Mouse (Mus musculus) erythroblast, embryonic 14.5 days (primary cell): ENCODE results near the gene Gm5460. TPM values are rescaled to one million over a fixed set of nuclear protein-coding genes. Genes with fewer than 3 reads are reported as not detected.

Experiments
- H3K27me3 ChIP-seq: 2 replicates; pipeline ENCODE4 v1.6.1; 2012; ENCODE audit warnings: inconsistent platforms; ENCODE audit not compliant: control insufficient read depth
- H3K36me3 ChIP-seq: 2 replicates; pipeline ENCODE4 v1.6.1; 2012; ENCODE audit warnings: mild to moderate bottlenecking, inconsistent platforms; ENCODE audit not compliant: control insufficient read depth
- H3K4me1 ChIP-seq: 2 replicates; pipeline ENCODE4 v1.6.1; 2012; ENCODE audit warnings: inconsistent platforms; ENCODE audit not compliant: control insufficient read depth
- H3K4me3 ChIP-seq: replicated peaks from 2 replicates; pipeline ENCODE3; 2012; ENCODE audit warnings: moderate library complexity, mild to moderate bottlenecking, inconsistent platforms
- H3K9me3 ChIP-seq: 2 replicates; pipeline ENCODE4 v1.6.1; 2012; ENCODE audit warnings: low read length, inconsistent platforms, mixed read lengths; ENCODE audit not compliant: control insufficient read depth
- GATA1 ChIP-seq: IDR thresholded peaks from 2 replicates; pipeline ENCODE4 v1.6.1; 2012; ENCODE audit warnings: low read length, inconsistent platforms, mixed read lengths
- TAL1 ChIP-seq: IDR thresholded peaks from 3 replicates; pipeline ENCODE4 v1.6.1; 2012; ENCODE audit warnings: low read length, inconsistent platforms, mixed read lengths
- polyA plus RNA-seq: library from polyadenylated mRNA; stranded (reverse); fragments of >175 nt; gene quantifications from 2 replicates; pipeline ENCODE4 v1.2.3, GENCODE M21; 2012

Gm5460 gene
- polyA plus RNA-seq, 1 experiment, result not detected

DNA sequence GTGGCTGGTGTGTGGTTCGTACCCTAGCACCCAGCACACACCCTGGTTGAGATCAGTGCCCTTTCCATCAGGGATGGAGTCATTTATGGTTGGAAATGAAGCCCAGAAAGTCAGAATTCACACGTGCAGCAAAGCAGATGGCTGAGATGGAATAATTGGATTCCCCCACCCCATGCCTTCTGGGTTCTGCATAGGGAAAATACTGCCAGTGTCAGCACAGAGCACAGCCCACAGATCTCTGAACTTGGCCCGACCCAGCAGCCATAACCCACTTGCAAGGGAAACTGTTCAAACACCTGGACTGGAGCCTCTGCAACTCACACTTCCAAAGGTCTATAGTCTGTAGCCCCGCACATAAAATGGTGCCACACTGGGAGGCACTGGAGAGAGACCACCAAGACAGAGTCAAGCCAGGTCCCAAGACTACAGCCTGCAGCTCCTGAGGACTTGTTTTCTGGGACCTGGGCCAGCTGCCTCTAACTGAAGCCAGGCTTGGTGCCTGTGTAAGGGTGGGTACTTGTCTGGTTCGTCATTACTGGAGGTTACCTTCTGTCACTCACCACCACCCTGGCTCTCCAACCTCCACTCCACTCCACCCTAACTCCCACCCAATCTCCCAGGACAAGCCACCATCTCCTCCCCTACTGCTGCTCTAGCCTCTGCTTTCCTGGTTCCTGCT is 33.7 kb downstream of the Gm5460 start:
- no peaks in the 10 kb centered on the region for H3K9me3 ChIP-seq
- no peaks in the 10 kb centered on the region for H3K36me3 ChIP-seq
- H3K4me3 ChIP-seq, result no peak overlapping the region
- TF ChIP-seq TAL1, result no peak
- no peak for TF ChIP-seq GATA1
- no peaks in the 10 kb centered on the region for H3K4me1 ChIP-seq
- no peaks in the 10 kb centered on the region for H3K27me3 ChIP-seq

DNA sequence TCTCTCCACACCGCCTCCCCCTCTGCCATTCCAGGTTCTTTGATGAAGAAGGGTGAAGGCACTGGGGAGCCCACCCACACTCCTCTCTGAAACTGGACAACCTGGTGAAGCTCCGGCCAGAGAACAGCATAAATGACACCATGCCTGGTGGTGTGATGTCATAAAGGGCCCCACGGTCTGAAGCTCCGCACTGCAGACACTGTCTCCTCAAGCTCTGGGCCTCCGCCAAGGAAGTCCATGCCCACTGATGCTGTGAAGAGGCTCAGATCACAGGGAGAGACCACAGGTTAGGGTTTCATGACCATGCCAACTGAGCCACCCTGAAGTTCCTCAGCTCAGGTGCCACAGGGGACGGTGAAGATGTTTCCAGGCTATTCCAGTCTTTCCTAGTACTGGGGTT is 36.0 kb downstream of the Gm5460 start, which contains the start of gene Antxrl:
Gene Antxrl, plus strand, starts transcription at position 192 of the 400 bp plus-strand sequence.
- Histone ChIP-seq H3K36me3 (no peaks in the 10 kb centered on the region), H3K9me3 (no peaks in the 10 kb centered on the region), H3K4me1 (no peaks in the 10 kb centered on the region), H3K4me3 (no peak within 1 kb of the TSS), H3K27me3 (no peaks in the 10 kb centered on the region)
- no peak for TF ChIP-seq GATA1
- TF ChIP-seq TAL1, result no peak

DNA sequence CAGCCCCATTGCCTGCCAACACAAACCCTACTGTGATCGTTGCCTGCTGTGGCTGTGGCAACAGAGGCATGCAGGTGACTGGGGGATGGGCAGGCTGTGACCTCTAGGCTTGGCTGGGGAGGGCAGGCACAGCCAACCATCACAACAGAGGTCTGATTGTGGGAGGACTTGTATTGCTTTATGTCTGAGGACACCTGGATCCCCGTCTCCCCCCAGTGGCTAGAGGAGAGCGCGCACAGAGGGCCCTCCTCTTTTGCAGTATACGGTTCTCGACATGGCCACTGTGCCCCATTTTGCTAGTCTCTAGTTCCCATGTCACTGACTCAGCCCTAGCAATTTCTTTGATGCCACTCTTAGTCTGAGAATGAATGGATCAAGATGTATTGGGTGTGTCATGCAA is 55.1 kb downstream of the Gm5460 start:
- TF ChIP-seq TAL1 (no peak), GATA1 (no peak)
- Histone ChIP-seq H3K4me3 (no peak overlapping the region), H3K36me3 (no peaks in the 10 kb centered on the region), H3K27me3 (no peaks in the 10 kb centered on the region), H3K4me1 (no peaks in the 10 kb centered on the region), H3K9me3 (no peaks in the 10 kb centered on the region)

GRCm38 (mm10) chr14:34075346-34075745 is 58.8 kb downstream of the Gm5460 start:
- Histone ChIP-seq H3K27me3 (no peaks in the 10 kb centered on the region), H3K36me3 (no peaks in the 10 kb centered on the region), H3K4me1 (no peaks in the 10 kb centered on the region), H3K4me3 (no peak overlapping the region), H3K9me3 (no peaks in the 10 kb centered on the region)
- no peak for TF ChIP-seq GATA1
- no peak for TF ChIP-seq TAL1

DNA sequence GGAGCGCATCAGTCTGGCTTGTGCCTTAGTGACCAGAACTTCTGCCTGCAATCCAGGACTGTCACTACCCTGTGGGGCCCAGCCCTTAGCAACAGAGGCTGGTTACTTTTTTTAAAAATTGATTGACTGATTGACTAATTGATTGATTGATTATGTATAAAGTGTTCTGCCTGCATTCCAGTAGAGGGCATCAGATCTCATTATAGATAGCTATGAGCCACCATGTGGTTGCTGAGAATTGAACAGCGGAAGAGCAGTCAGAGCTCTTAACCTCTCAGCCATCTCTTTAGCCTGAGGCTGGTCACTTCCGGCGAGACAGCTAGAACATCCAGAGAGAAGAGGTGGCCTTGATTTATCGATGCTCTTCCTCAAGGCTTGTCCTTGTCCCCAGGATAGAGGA is 60.7 kb downstream of the Gm5460 start:
- no peaks in the 10 kb centered on the region for H3K27me3 ChIP-seq
- TF ChIP-seq GATA1 (no peak), TAL1 (no peak)

DNA sequence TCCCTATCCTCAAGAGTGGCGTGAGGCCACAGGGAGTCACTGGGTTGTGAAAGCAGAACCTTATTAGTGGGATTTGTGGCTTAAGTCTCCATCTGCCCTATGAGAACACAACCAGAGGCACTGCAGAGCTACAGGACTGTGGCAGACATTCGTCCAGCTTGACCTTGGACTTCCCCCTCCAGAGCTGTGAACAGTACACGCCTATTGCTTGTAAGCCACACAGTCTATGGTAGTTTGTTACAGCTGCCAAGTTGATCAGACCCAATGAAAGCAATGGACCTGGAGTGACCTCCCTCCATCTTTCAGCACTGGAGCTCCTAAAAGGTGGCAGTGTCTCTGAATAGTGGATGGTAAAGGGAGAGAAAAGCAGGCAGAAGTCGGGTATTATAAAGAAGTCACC is 61.7 kb downstream of the Gm5460 start:
- Histone ChIP-seq H3K36me3 (no peaks in the 10 kb centered on the region), H3K4me3 (no peak overlapping the region), H3K4me1 (no peaks in the 10 kb centered on the region), H3K9me3 (no peaks in the 10 kb centered on the region), H3K27me3 (no peaks in the 10 kb centered on the region)
- TF ChIP-seq GATA1, result no peak

More for the DNA sequence above, 60.7 kb downstream of the Gm5460 start:
- Histone ChIP-seq H3K4me1 (no peaks in the 10 kb centered on the region), H3K9me3 (no peaks in the 10 kb centered on the region), H3K36me3 (no peaks in the 10 kb centered on the region), H3K4me3 (no peak overlapping the region)

DNA sequence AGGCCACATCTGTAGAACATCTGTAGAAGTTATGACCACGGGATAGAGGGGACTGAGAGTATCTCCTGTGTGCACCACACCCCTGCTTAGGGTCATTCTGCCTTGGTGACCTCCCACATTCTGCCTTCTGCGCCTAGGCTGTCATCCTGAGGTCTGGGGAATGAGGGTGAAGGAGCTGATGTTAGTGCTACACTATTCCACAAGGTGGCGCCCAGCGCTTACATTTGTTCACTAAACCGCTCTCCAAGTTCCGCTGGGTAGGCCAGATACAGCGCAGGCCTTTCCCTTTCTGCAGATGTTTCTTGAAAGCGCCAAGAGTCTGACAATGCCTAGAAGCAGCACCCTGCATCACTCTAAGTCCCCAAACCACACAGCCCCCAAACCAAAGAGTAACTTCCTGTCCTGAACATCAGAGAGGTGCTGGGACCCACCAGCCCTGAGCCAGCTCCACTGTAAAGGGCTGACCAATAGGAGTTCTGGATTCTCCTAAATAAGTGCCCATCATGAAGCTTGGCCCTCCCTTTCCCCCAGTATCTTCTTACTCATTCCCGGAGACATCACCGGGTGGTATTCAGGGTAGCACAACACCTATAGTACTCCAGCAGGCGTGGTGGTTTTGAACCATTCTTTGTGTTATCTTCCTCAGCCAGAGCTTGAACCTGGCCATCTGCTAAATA is 63.9 kb downstream of the Gm5460 start:
- Histone ChIP-seq H3K4me3 (no peak overlapping the region), H3K36me3 (no peaks in the 10 kb centered on the region), H3K4me1 (no peaks in the 10 kb centered on the region), H3K27me3 (no peaks in the 10 kb centered on the region), H3K9me3 (no peaks in the 10 kb centered on the region)
- TF ChIP-seq GATA1, result no peak
- TF ChIP-seq TAL1, result no peak

DNA sequence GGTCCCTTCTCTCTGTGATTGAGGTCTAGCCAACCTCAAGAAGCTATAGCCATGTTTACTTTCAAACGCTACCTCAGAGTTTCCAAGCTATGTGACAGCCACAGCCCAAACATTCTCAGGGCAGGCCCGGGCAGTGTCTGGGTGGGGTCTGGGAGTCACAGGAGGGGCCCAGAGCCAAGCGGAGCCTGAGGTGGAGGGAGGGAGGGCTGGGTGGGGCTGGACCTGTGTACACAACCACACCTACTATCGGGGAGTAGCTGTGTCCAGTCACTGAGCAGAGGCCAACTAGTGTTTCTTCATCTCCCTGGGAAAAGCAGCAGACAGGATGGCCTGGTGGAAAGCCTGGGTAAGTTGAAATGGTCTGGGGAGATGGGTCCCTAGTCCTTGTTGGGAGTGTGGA is 69.2 kb downstream of the Gm5460 start, which contains the start of gene Anxa8:
Gene Anxa8, plus strand, starts transcription at position 251 of the 400 bp plus-strand sequence.
- Histone ChIP-seq H3K4me3 (no peak within 1 kb of the TSS), H3K9me3 (no peaks in the 10 kb centered on the region), H3K27me3 (no peaks in the 10 kb centered on the region), H3K4me1 (no peaks in the 10 kb centered on the region), H3K36me3 (no peaks in the 10 kb centered on the region)
- TF ChIP-seq TAL1, result no peak
- TF ChIP-seq GATA1, result no peak

GRCm38 (mm10) chr14:34086806-34087205 is 70.2 kb downstream of the Gm5460 start:
- no peak overlapping the region for H3K4me3 ChIP-seq
- H3K36me3 ChIP-seq, result no peaks in the 10 kb centered on the region
- H3K9me3 ChIP-seq, result no peaks in the 10 kb centered on the region
- TF ChIP-seq TAL1 (no peak), GATA1 (no peak)
- H3K4me1 ChIP-seq, result no peaks in the 10 kb centered on the region
- H3K27me3 ChIP-seq, result no peaks in the 10 kb centered on the region
